Mouse (Mus musculus) liver, adult 2 months (tissue): ENCODE results near the gene Ppif. TPM values are rescaled to one million over a fixed set of nuclear protein-coding genes. Genes with fewer than 3 reads are reported as not detected.

ENCODE experiments used
- DNase-seq: peaks from one replicate; pipeline ENCODE4 v3.0.0-alpha.2; 2011; ENCODE audit warnings: low read depth, low spot score; ENCODE audit errors: extremely low read depth
- H3K27ac ChIP-seq: fragments of 200-500 bp; replicated peaks from 2 replicates; pipeline ENCODE4 v1.5.1; 2012; ENCODE audit warnings: low read depth, mild to moderate bottlenecking, control low read depth, inconsistent platforms, low read length; ENCODE audit not compliant: insufficient read depth
- H3K27me3 ChIP-seq: fragments of 200-500 bp; 2 replicates; pipeline ENCODE4 v1.6.1; 2012; ENCODE audit warnings: mild to moderate bottlenecking, moderate library complexity, low read length, inconsistent platforms; ENCODE audit not compliant: control insufficient read depth, insufficient read depth
- H3K36me3 ChIP-seq: fragments of 200-500 bp; 2 replicates; pipeline ENCODE4 v1.6.1; 2012; ENCODE audit warnings: low read length, inconsistent platforms; ENCODE audit not compliant: control insufficient read depth, insufficient read depth
- H3K4me1 ChIP-seq: fragments of 200-500 bp; 2 replicates; pipeline ENCODE4 v1.6.1; 2011; ENCODE audit warnings: low read length; ENCODE audit not compliant: control insufficient read depth, insufficient read depth
- H3K4me3 ChIP-seq: fragments of 200-500 bp; 2 replicates; pipeline ENCODE4 v1.5.1; 2011; ENCODE audit warnings: low read depth, mild to moderate bottlenecking, control low read depth, low read length, moderate library complexity; ENCODE audit not compliant: insufficient read depth
- H3K79me2 ChIP-seq: fragments of 200-500 bp; 2 replicates; pipeline ENCODE4 v1.6.1; 2012; ENCODE audit warnings: inconsistent platforms, mild to moderate bottlenecking, low read length, moderate library complexity; ENCODE audit not compliant: control insufficient read depth, insufficient read depth
- H3K9ac ChIP-seq: fragments of 200-500 bp; 2 replicates; pipeline ENCODE4 v1.6.1; 2012; ENCODE audit warnings: low read depth, mild to moderate bottlenecking, control low read depth, inconsistent platforms, low read length
- CTCF ChIP-seq: fragments of 200-500 bp; IDR thresholded peaks from 2 replicates; pipeline ENCODE4 v1.5.1; 2011; ENCODE audit warnings: low read depth, low read length, control low read depth
- POLR2A ChIP-seq: fragments of 200-500 bp; IDR thresholded peaks from 2 replicates; pipeline ENCODE4 v1.6.1; 2011; ENCODE audit warnings: low read length, control low read depth; ENCODE audit not compliant: insufficient read depth; ENCODE audit errors: extremely low read depth
- WGBS: fragments of 180-500 bp; shearing (Covaris S2); methylation state at CpG from one replicate; pipeline ENCODE4 v1.1.7; 2018; 5-methylcytosine and 5-hydroxymethylcytosine counted together
- polyA plus RNA-seq: library from polyadenylated mRNA; depleted of rRNA; stranded (reverse); fragments of >200 nt; gene quantifications from 2 replicates; pipeline ENCODE4 v1.2.3, GENCODE M21; 2012; rRNA removed
- total RNA-seq: library from RNA; depleted of rRNA; stranded (reverse); fragments of >200 nt; gene quantifications from 2 replicates; pipeline ENCODE4 v1.2.3, GENCODE M21; 2014; rRNA removed

Gene Ppif
- total and polyA plus RNA-seq, 2 experiments: 19.4 to 80.6 TPM

DNA sequence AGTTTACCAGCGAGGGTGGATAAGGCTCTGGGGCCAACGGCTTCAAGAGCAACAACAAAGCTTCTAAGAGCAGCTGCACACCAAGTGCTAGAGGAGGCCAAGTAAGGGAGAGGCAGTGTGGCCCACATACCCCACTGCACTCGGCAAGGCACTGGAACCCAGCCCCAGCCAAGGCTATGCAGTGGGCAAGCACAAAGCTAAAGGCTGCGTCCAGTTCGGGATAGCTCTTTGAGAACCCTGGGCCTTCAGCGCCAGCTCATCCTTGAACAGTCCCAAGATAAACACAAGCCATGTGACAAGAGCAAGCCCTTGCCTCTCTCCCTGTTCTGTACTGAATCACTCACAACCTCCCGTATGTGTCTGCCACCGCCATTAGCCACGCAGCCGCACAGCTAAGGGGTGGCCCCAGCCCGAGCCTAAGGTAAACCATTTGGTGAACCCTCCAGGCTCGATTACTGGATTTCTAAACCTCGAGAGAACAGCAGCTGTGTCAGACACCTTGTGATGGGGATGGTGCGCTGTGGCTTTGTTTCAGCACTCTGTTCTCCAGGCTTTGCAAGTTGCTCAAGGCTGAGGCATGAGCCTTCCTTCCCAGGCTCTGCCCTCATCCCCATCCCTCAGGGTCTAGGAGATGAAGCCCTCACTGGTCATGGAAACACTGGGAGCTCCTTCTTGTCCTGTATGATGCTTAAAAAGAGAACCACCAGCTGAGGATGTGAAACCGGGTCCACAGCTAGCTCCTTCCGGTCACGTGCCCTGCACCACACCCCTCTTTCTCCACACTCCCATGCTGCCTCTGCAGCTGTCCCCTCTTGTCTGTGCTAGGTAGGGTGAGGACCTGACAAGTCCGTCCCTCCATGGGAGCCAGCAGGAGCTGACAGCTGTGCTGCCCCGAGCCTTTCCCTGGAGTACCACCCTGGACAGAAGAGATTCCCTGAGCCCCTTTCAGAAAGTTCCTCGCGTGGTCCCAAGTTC lies 53.3 kb downstream of the Ppif start:
- Histone ChIP-seq H3K4me3 (no peak overlapping the region), H3K9ac (no peak overlapping the region; the same call in 1 of the 2 replicates), H3K27ac (peak overlapping the region; percentile 84), H3K79me2 (peaks cover 8% of the 10 kb centered on the region; the same call in 1 of the 2 replicates), H3K27me3 (no peaks in the 10 kb centered on the region), H3K4me1 (peaks cover 47% of the 10 kb centered on the region), H3K36me3 (peaks cover 12% of the 10 kb centered on the region)
- peak; percentile 71 for DNase-seq
- WGBS: 55% methylated on average over 21 of the region's 21 CpGs
- TF ChIP-seq CTCF (no peak), POLR2A (no peak)

DNA sequence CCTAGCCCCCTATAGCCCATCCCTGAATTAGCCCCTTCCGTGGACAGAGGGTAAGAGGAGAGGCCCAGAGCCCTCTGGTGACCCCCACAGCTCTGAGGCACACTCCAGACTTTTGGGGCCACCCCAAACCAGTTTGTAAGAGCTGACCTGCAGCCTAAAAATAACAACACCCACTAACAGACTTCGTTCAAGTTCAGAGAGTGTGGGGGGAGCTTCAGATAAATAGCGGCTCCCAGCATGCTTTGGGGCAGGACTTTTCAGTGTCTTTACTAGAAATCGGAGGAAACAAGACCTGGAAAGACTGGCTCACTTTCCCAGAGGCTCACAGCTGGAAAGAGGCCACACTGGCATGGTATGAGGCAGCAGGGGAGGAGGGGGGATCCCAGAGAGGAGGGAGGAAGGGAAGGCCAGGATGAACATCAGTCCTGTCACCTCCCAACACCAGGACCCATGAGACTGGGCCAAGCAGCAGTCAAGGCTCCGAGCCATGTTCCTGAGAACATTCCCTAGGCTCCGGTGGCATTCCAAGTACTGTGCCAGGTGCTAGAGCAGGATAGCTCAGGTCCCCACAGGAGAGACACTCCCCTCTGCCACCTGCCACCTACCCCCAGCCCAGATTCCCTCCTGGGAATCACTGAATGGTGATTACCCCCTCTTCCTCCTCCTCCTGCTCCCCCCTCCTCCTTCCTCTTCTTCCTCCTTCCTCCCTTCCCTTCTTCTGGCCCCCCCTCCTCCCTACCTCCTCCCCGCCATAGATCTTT lies 54.2 kb downstream of the Ppif start:
- no peak for DNase-seq
- peaks cover 15% of the 10 kb centered on the region for H3K36me3 ChIP-seq

DNA sequence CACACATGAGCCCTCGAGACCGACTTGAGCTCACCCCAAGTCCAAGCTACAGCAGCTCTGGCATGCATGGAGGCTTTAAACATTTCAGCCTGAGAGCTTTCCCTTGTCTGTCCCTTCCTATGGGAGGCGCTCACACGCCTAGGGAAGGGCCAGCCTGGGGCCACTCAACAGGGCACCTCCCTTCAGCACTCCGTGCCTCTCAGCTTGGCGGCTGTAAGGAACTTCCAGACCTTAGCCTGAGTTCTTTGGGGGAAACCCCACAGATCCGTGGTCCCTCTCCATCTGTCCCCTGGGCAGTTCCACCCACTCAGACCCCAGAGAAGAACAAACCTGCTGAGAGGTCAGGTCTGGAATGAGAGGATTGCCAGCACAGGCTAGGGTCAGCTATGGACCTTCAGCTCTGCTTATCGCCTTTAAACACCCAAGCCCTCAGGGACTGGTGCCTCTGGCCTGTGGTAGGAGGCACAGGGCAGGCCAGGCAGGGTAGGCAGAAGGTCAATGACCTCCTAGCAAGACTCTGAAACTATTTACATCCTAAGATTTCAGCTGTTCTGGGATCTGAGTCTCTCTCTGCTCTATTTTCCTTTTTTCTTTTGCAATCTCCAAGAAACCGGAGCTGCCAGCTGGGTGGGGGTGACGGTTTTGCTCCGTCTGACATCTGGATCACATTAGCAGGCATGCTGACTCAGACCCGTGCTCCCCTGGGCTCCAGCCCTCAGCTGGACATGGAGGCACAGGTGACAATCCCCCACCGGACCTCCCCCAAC lies 55.4 kb downstream of the Ppif start:
- H3K9ac ChIP-seq: no peak overlapping the region

More for the DNA sequence above, 54.2 kb downstream of the Ppif start:
- 62% methylated on average over 7 of the region's 7 CpGs for WGBS
- no peak overlapping the region for H3K4me3 ChIP-seq
- peak overlapping the region; percentile 20 for H3K27ac ChIP-seq
- H3K79me2 ChIP-seq: peaks cover 8% of the 10 kb centered on the region; the same call in 1 of the 2 replicates
- no peaks in the 10 kb centered on the region for H3K27me3 ChIP-seq
- TF ChIP-seq POLR2A: no peak
- no peak for TF ChIP-seq CTCF
- peaks cover 45% of the 10 kb centered on the region for H3K4me1 ChIP-seq
- no peak overlapping the region for H3K9ac ChIP-seq

More for the DNA sequence above, 55.4 kb downstream of the Ppif start:
- TF ChIP-seq POLR2A (no peak), CTCF (no peak)
- 68% methylated on average over 13 of the region's 13 CpGs for WGBS
- no peak overlapping the region for H3K4me3 ChIP-seq
- H3K79me2 ChIP-seq: peaks cover 11% of the 10 kb centered on the region; the same call in 1 of the 2 replicates
- peaks cover 39% of the 10 kb centered on the region for H3K4me1 ChIP-seq
- no peak for DNase-seq
- no peak overlapping the region for H3K27ac ChIP-seq
- H3K36me3 ChIP-seq: peaks cover 19% of the 10 kb centered on the region
- no peaks in the 10 kb centered on the region for H3K27me3 ChIP-seq

Other genes starting within 250 kb of the Ppif start
- gene Zmiz1, start 235.0 kb upstream of the Ppif start, total RNA-seq: 5.3 and 10.1 TPM in 2 replicates
- gene Zmiz1, start 235.0 kb upstream of the Ppif start, polyA plus RNA-seq: 10.2 and 11.0 TPM in 2 replicates
- gene Zcchc24, start 74.9 kb downstream of the Ppif start, total RNA-seq: 27.3 and 28.7 TPM in 2 replicates
- gene Zcchc24, start 74.9 kb downstream of the Ppif start, polyA plus RNA-seq: 53.0 and 57.7 TPM in 2 replicates
- gene Anxa11, start 148.0 kb downstream of the Ppif start, total RNA-seq: 11.7 and 14.5 TPM in 2 replicates
- gene Anxa11, start 148.0 kb downstream of the Ppif start, polyA plus RNA-seq: 30.5 and 33.6 TPM in 2 replicates
- not detected in 2 replicates for gene Plac9a, start 208.9 kb downstream of the Ppif start, total RNA-seq
- gene Plac9a, start 208.9 kb downstream of the Ppif start, polyA plus RNA-seq: 0.49 TPM in 1 of 2 replicates, not detected in the other
- gene Tmem254a, start 233.5 kb downstream of the Ppif start, total RNA-seq: 1.7 and 2.2 TPM in 2 replicates
- 11.7 and 15.7 TPM in 2 replicates for gene Tmem254a, start 233.5 kb downstream of the Ppif start, polyA plus RNA-seq
- gene Cphx1, start 244.2 kb downstream of the Ppif start, total RNA-seq: not detected in 2 replicates
- 0.72 and 2.0 TPM in 2 replicates for gene Cphx1, start 244.2 kb downstream of the Ppif start, polyA plus RNA-seq